Mouse (Mus musculus) layer of hippocampus, postnatal 25 days (tissue): ENCODE data around the gene Npr3. TPM values are rescaled to one million over a fixed set of nuclear protein-coding genes. Genes with fewer than 3 reads are reported as not detected.
"Not testable (repeated sequence)": the region's sequence is repeated elsewhere in the genome, so short reads cannot be mapped to it uniquely, and the experiment has no call there.

ENCODE experiments used
- DNase-seq, 2 experiments: peaks; one replicate each; pipeline ENCODE4 v3.0.0; 2022; ENCODE audit warnings: mixed read lengths in 2 of 2, low spot score in 1 of 2; ENCODE audit errors: extremely low spot score in 1 of 2
- total RNA-seq, 2 experiments: library from RNA; stranded (reverse); gene quantifications; 2 replicates each; pipeline ENCODE4 v1.2.3; 2021

The Npr3 gene
- total RNA-seq, 2 experiments from 2014 or later: 14.0 to 16.0 TPM

- no peak for DNase-seq
These were observed 24.4 kb downstream of the Npr3 start for GRCm38 (mm10) chr15:11882508-11883205.

- no peak for DNase-seq
These were observed 25.3 kb downstream of the Npr3 start for GRCm38 (mm10) chr15:11881822-11882221.

- no peak for DNase-seq
These were observed 28.8 kb downstream of the Npr3 start for GRCm38 (mm10) chr15:11878334-11878733.

- no peak for DNase-seq
These were observed 29.8 kb downstream of the Npr3 start for GRCm38 (mm10) chr15:11877273-11877672.

GRCm38 (mm10) chr15:11866918-11867317, 40.2 kb downstream of the Npr3 start:
- DNase-seq: no peak

GRCm38 (mm10) chr15:11863540-11863818, 43.6 kb downstream of the Npr3 start:
- peak in 1 of 2 experiments; percentile 54 for DNase-seq

- DNase-seq: peak in 1 of 2 experiments; percentile 32
These were observed 44.1 kb downstream of the Npr3 start for GRCm38 (mm10) chr15:11862785-11863539.

- no peak for DNase-seq
These were observed 44.8 kb downstream of the Npr3 start for GRCm38 (mm10) chr15:11862253-11862652.

- DNase-seq: no peak
These were observed 46.8 kb downstream of the Npr3 start for GRCm38 (mm10) chr15:11860259-11860658.

GRCm38 (mm10) chr15:11859829-11860228, 47.3 kb downstream of the Npr3 start:
- DNase-seq: no peak

- no peak for DNase-seq
These were observed 48.7 kb downstream of the Npr3 start for GRCm38 (mm10) chr15:11858411-11858810.

GRCm38 (mm10) chr15:11845204-11846062, 61.7 kb downstream of the Npr3 start:
- DNase-seq: no peak

GRCm38 (mm10) chr15:11844115-11844514, 63.0 kb downstream of the Npr3 start:
- no peak for DNase-seq

- DNase-seq: no peak
These were observed 65.3 kb downstream of the Npr3 start for GRCm38 (mm10) chr15:11841828-11842227.

- DNase-seq: no peak
These were observed 71.2 kb downstream of the Npr3 start for GRCm38 (mm10) chr15:11835913-11836312.

- DNase-seq: not testable (repeated sequence)
These were observed 84.7 kb downstream of the Npr3 start for GRCm38 (mm10) chr15:11822347-11822746.

GRCm38 (mm10) chr15:11815551-11815950, 91.5 kb downstream of the Npr3 start:
- no peak for DNase-seq

GRCm38 (mm10) chr15:11803576-11803975, 103.5 kb downstream of the Npr3 start:
- DNase-seq: no peak

- peak; percentile 11 to 40 for DNase-seq
These were observed 105.0 kb downstream of the Npr3 start for GRCm38 (mm10) chr15:11801863-11802722.

GRCm38 (mm10) chr15:11794632-11795031, 112.5 kb downstream of the Npr3 start:
- no peak for DNase-seq
